Mouse (Mus musculus): Measurements from ENCODE around the gene Ccnk.
A peak's percentile ranks its signal among the peaks of the same experiment; 100 is the strongest.

The Ccnk gene

GRCm38 (mm10) chr12:108179321-108180266 lies at the start of gene Ccnk:
TSS of gene Ccnk (plus strand) at chr12:108179579.
- peak; percentile 99 for DNase-seq (ENCODE audit: low spot score in 2 of 2)

- DNase-seq (ENCODE audit: low spot score in 2 of 2), result no peak
Observed at GRCm38 (mm10) chr12:108132450-108133070, 46.8 kb upstream of the Ccnk start.

GRCm38 (mm10) chr12:108133181-108133580 lies 46.2 kb upstream of the Ccnk start:
- DNase-seq (ENCODE audit: low spot score in 2 of 2), result no peak

GRCm38 (mm10) chr12:108135610-108136208 lies 43.7 kb upstream of the Ccnk start:
- DNase-seq (ENCODE audit: low spot score in 2 of 2), result no peak

GRCm38 (mm10) chr12:108143624-108144498 lies 35.5 kb upstream of the Ccnk start:
- DNase-seq (ENCODE audit: low spot score in 2 of 2), result no peak

- DNase-seq (ENCODE audit: low spot score in 2 of 2), result no peak
Observed at GRCm38 (mm10) chr12:108145198-108145597, 34.2 kb upstream of the Ccnk start.

GRCm38 (mm10) chr12:108149764-108150163 lies 29.6 kb upstream of the Ccnk start:
- DNase-seq (ENCODE audit: low spot score in 2 of 2), result no peak

- DNase-seq (ENCODE audit: low spot score in 2 of 2), result no peak
Observed at GRCm38 (mm10) chr12:108152743-108153142, 26.6 kb upstream of the Ccnk start.

GRCm38 (mm10) chr12:108159863-108160262 lies 19.5 kb upstream of the Ccnk start:
- no peak for DNase-seq (ENCODE audit: low spot score in 2 of 2)

GRCm38 (mm10) chr12:108162036-108162435 lies 17.3 kb upstream of the Ccnk start:
- peak in 1 of 2 experiments; percentile 50 for DNase-seq (ENCODE audit: low spot score in 2 of 2)

GRCm38 (mm10) chr12:108163706-108164105 lies 15.7 kb upstream of the Ccnk start:
- no peak for DNase-seq (ENCODE audit: low spot score in 2 of 2)

- DNase-seq (ENCODE audit: low spot score in 2 of 2), result no peak
Observed at GRCm38 (mm10) chr12:108168909-108169308, 10.5 kb upstream of the Ccnk start.

GRCm38 (mm10) chr12:108170467-108170866 lies 8.9 kb upstream of the Ccnk start:
- no peak for DNase-seq (ENCODE audit: low spot score in 2 of 2)

- no peak for DNase-seq (ENCODE audit: low spot score in 2 of 2)
Observed at GRCm38 (mm10) chr12:108171336-108171735, 8.0 kb upstream of the Ccnk start.

GRCm38 (mm10) chr12:108172639-108173038 lies 6.7 kb upstream of the Ccnk start:
- DNase-seq (ENCODE audit: low spot score in 2 of 2), result no peak

GRCm38 (mm10) chr12:108174606-108175505 lies 4.5 kb upstream of the Ccnk start:
- DNase-seq (ENCODE audit: low spot score in 2 of 2), result no peak

GRCm38 (mm10) chr12:108176366-108176765 lies 3.0 kb upstream of the Ccnk start:
- no peak for DNase-seq (ENCODE audit: low spot score in 2 of 2)

GRCm38 (mm10) chr12:108178331-108179245 lies 791 bp upstream of the Ccnk start:
- DNase-seq (ENCODE audit: low spot score in 2 of 2), result peak; percentile 65 to 69

GRCm38 (mm10) chr12:108179246-108179320 lies 296 bp upstream of the Ccnk start, which contains the start of gene Setd3:
TSS of gene Setd3 (minus strand) at chr12:108179314.
- DNase-seq (ENCODE audit: low spot score in 2 of 2), result no peak

- DNase-seq (ENCODE audit: low spot score in 2 of 2), result no peak
Observed at GRCm38 (mm10) chr12:108181716-108182115, 2.3 kb downstream of the Ccnk start.
